Mouse (Mus musculus): ENCODE results near the gene Grk1. TPM values are rescaled to one million over a fixed set of nuclear protein-coding genes. Genes with fewer than 3 reads are reported as not detected.

The Grk1 gene
- polyA plus RNA-seq, 1 experiment from 2014 or later = not detected

DNA sequence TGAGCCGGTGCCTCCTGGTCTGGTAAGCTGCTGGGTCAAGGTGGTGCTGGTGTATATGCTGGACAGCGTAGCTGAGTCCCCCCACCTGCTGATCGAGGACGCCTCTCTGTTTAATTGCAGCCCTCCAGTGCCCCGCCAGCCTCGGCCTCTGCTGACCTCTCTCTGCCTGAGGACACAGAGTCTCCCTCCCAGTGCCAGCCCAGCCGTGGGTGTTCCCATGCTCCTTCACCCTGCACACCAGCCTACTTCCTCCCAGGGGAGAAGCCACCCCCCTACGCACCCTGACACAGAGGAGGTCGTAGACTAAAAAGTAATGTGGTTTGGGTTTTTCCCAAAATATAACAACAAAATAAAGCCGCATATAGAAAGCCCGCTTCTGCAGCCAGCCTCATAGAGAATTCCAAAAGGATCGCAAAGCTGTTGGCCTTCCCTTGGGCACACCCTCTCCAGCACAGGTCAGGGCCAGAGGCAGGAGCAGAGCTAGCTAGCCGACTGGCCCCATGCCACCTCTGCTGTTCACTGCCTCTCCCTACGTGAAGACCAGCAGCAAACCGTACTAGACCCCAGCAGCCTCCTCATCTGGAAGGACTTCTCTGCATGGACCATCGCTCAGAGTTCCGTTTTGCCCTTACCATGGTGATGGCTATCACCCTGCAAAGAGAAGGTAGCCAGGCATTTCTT, 56.3 kb downstream of the Grk1 start:
- Histone ChIP-seq H3K27ac (no peak overlapping the region), H3K9me3 (no peaks in the 10 kb centered on the region), H3K36me3 (no peaks in the 10 kb centered on the region), H3K4me3 (no peak overlapping the region), H3K27me3 (no peaks in the 10 kb centered on the region), H3K4me2 (replicated peaks) (no peak overlapping the region), H3K9ac (no peak overlapping the region), H3K4me1 (no peaks in the 10 kb centered on the region)
- no peak for ATAC-seq (ENCODE audit: insufficient number of reproducible peaks, insufficient read depth, low FRiP score, low TSS enrichment)
- WGBS = 69% methylated on average over 17 of the region's 17 CpGs

- no peak for ATAC-seq (ENCODE audit: insufficient number of reproducible peaks, insufficient read depth, low FRiP score, low TSS enrichment)
These were observed 57.0 kb downstream of the Grk1 start for GRCm38 (mm10) chr8:13461843-13462242.

GRCm38 (mm10) chr8:13462392-13462791, 57.5 kb downstream of the Grk1 start:
- no peaks in the 10 kb centered on the region for H3K9me3 ChIP-seq
- no peaks in the 10 kb centered on the region for H3K27me3 ChIP-seq
- no peak overlapping the region for H3K4me3 ChIP-seq
- no peak overlapping the region for H3K4me2 ChIP-seq (replicated peaks)
- ATAC-seq (ENCODE audit: insufficient number of reproducible peaks, insufficient read depth, low FRiP score, low TSS enrichment) = no peak
- H3K9ac ChIP-seq = no peak overlapping the region
- H3K36me3 ChIP-seq = no peaks in the 10 kb centered on the region
- H3K27ac ChIP-seq = no peak overlapping the region
- H3K4me1 ChIP-seq = no peaks in the 10 kb centered on the region
- WGBS = 74% methylated on average over 10 of the region's 10 CpGs

More at GRCm38 (mm10) chr8:13461843-13462242, 57.0 kb downstream of the Grk1 start:
- Histone ChIP-seq H3K27ac (no peak overlapping the region), H3K4me1 (no peaks in the 10 kb centered on the region), H3K36me3 (no peaks in the 10 kb centered on the region), H3K27me3 (no peaks in the 10 kb centered on the region), H3K4me2 (replicated peaks) (no peak overlapping the region), H3K9ac (no peak overlapping the region), H3K9me3 (no peaks in the 10 kb centered on the region), H3K4me3 (no peak overlapping the region)
- WGBS = 40% methylated on average over 4 of the region's 4 CpGs

DNA sequence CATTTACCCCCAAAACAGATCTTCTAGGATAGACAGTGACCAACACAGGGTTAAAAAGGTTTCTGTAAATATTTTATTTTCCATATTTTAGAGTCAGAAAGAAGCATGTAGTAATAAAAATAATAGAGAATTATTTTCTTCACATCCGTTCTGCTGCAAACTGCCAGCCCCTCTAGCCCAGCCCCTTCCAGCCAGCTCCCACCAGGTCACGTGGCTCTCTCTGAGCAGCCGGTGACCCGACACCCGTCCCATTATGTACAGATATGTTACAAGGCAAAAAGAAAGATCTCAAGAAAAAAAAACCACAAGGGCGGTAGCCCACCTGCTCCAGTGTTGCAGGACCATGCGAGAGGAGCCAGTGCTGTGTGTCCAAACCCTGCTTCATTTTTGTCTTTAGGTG, 60.4 kb downstream of the Grk1 start:
- H3K9me3 ChIP-seq = no peaks in the 10 kb centered on the region
- H3K36me3 ChIP-seq = no peaks in the 10 kb centered on the region
- no peak overlapping the region for H3K4me3 ChIP-seq
- ATAC-seq (ENCODE audit: insufficient number of reproducible peaks, insufficient read depth, low FRiP score, low TSS enrichment) = no peak
- no peaks in the 10 kb centered on the region for H3K27me3 ChIP-seq
- H3K27ac ChIP-seq = no peak overlapping the region
- no peaks in the 10 kb centered on the region for H3K4me1 ChIP-seq
- H3K9ac ChIP-seq = no peak overlapping the region
- 43% methylated on average over 7 of the region's 7 CpGs for WGBS
- no peak overlapping the region for H3K4me2 ChIP-seq (replicated peaks)

DNA sequence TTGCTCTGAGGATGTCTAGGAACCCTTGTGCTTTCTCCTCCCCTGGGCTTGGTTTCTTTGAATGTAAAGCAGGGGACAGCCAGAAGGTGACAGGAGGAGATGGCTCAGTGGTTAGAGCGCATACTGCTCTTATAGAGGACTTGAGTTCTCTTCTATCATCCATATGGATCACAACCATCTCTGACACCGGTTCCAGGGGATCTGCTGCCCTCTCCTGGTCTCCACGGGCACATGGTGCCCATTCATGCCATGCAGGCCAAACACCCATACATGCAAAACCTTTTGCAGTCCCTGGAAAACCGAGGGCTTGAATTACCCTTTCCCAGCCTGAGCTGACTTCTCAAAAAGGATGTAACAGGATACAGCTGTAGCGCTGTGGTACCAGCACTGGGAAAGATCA, 62.1 kb downstream of the Grk1 start:
- Histone ChIP-seq H3K36me3 (no peaks in the 10 kb centered on the region), H3K27ac (no peak overlapping the region), H3K27me3 (no peaks in the 10 kb centered on the region), H3K9ac (no peak overlapping the region), H3K4me1 (peaks cover under 1% of the 10 kb centered on the region; the same call in 1 of the 2 replicates), H3K4me3 (no peak overlapping the region), H3K9me3 (no peaks in the 10 kb centered on the region), H3K4me2 (replicated peaks) (no peak overlapping the region)
- 57% methylated on average over 5 of the region's 5 CpGs for WGBS
- no peak for ATAC-seq (ENCODE audit: insufficient number of reproducible peaks, insufficient read depth, low FRiP score, low TSS enrichment)

DNA sequence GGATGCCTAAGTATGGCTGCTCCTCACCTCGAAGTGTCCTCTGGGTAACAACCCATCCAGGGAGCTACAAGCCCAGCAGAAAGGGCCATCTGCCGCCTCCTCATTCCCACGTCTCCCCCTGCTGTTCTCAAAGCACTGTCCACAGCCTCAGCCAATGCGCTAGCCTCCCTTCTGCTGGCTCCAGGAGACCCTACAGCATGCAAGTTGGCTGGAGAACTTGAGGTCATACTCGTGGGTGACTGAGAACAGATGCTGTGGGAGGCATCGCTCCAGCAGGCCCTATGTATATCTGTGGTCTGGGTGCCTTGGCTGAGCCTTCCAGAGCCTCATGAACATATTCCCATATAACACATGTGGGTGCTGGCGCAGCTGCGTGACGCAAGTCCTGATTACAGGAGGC, 63.9 kb downstream of the Grk1 start:
- Histone ChIP-seq H3K36me3 (no peaks in the 10 kb centered on the region), H3K4me3 (no peak overlapping the region), H3K4me1 (peaks cover 5% of the 10 kb centered on the region), H3K9ac (no peak overlapping the region), H3K9me3 (no peaks in the 10 kb centered on the region), H3K27me3 (no peaks in the 10 kb centered on the region), H3K4me2 (replicated peaks) (no peak overlapping the region), H3K27ac (no peak overlapping the region)
- WGBS = 87% methylated on average over 9 of the region's 9 CpGs
- ATAC-seq (ENCODE audit: insufficient number of reproducible peaks, insufficient read depth, low FRiP score, low TSS enrichment) = no peak

DNA sequence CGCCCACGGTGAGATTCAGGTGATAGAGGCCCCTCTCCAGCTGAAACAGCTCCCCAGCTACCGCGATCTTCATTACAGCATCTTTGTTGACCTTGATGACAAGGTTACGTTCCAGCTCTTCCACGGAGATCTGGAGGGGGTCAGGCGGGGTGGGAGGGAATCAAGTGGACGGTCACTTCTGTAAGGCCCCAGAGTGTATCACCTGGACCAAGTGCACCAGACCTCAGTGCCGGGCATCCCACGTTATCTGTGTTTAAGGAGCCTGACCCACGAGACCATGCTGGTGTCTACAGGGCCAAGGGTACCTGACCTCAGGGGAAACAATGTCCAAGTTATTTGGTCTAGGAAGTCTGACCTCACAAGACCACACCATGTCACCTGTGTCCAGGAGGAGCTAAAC, 66.6 kb downstream of the Grk1 start:
- H3K27ac ChIP-seq = no peak overlapping the region
- no peak for ATAC-seq (ENCODE audit: insufficient number of reproducible peaks, insufficient read depth, low FRiP score, low TSS enrichment)
- H3K9me3 ChIP-seq = no peaks in the 10 kb centered on the region
- peaks cover 5% of the 10 kb centered on the region for H3K4me1 ChIP-seq
- H3K4me3 ChIP-seq = no peak overlapping the region
- 91% methylated on average over 11 of the region's 11 CpGs for WGBS
- H3K27me3 ChIP-seq = no peaks in the 10 kb centered on the region
- no peak overlapping the region for H3K9ac ChIP-seq
- H3K4me2 ChIP-seq (replicated peaks) = no peak overlapping the region
- no peaks in the 10 kb centered on the region for H3K36me3 ChIP-seq

Other genes starting within 250 kb of the Grk1 start
- 236 and 247 TPM in 2 replicates for gene Lamp1, start 245.9 kb upstream of the Grk1 start, polyA plus RNA-seq (2016; fragmentation: Nextera tagmentation; extraction: Ambion mirVana)
- gene Grtp1, start 204.5 kb upstream of the Grk1 start, polyA plus RNA-seq (2016; fragmentation: Nextera tagmentation; extraction: Ambion mirVana) = 13.1 and 15.0 TPM in 2 replicates
- gene Adprhl1, start 150.9 kb upstream of the Grk1 start, polyA plus RNA-seq (2016; fragmentation: Nextera tagmentation; extraction: Ambion mirVana) = 0.49 TPM in 1 of 2 replicates, not detected in the other
- gene Dcun1d2, start 117.0 kb upstream of the Grk1 start, polyA plus RNA-seq (2016; fragmentation: Nextera tagmentation; extraction: Ambion mirVana) = 33.4 and 34.4 TPM in 2 replicates
- 54.2 TPM in 2 replicates for gene Tmco3, start 116.9 kb upstream of the Grk1 start, polyA plus RNA-seq (2016; fragmentation: Nextera tagmentation; extraction: Ambion mirVana)
- gene Tfdp1, start 66.3 kb upstream of the Grk1 start, polyA plus RNA-seq (2016; fragmentation: Nextera tagmentation; extraction: Ambion mirVana) = 174 and 176 TPM in 2 replicates
- not detected in 2 replicates for gene Atp4b, start 8.3 kb upstream of the Grk1 start, polyA plus RNA-seq (2016; fragmentation: Nextera tagmentation; extraction: Ambion mirVana)
- gene Tmem255b, start 30.1 kb downstream of the Grk1 start, polyA plus RNA-seq (2016; fragmentation: Nextera tagmentation; extraction: Ambion mirVana) = 0.14 and 0.37 TPM in 2 replicates
- 12.1 and 12.5 TPM in 2 replicates for gene Gas6, start 89.4 kb downstream of the Grk1 start, polyA plus RNA-seq (2016; fragmentation: Nextera tagmentation; extraction: Ambion mirVana)
- not detected in 2 replicates for gene 1700029H14Rik, start 157.4 kb downstream of the Grk1 start, polyA plus RNA-seq (2016; fragmentation: Nextera tagmentation; extraction: Ambion mirVana)